Mouse (Mus musculus) myocyte (in vitro differentiated cells): ENCODE results near the gene Osbpl5. TPM values are rescaled to one million over a fixed set of nuclear protein-coding genes. Genes with fewer than 3 reads are reported as not detected.

Experiments used
- H3K27me3 ChIP-seq: one replicate; pipeline ENCODE4 v1.6.1; 2011; ENCODE audit not compliant: control insufficient read depth, insufficient read depth, insufficient read length
- H3K36me3 ChIP-seq: one replicate; pipeline ENCODE4 v1.6.1; 2011; ENCODE audit not compliant: control insufficient read depth, insufficient read depth
- H3K4me2 ChIP-seq: one replicate; pipeline ENCODE4 v1.6.1; 2011; ENCODE audit warnings: low read depth, control low read depth
- H3K4me3 ChIP-seq: one replicate; pipeline ENCODE4 v1.5.1; 2011; ENCODE audit warnings: mild to moderate bottlenecking, control low read depth, moderate library complexity
- H3K79me2 ChIP-seq: one replicate; pipeline ENCODE4 v1.6.1; 2011; ENCODE audit not compliant: control insufficient read depth, insufficient read depth
- H3ac ChIP-seq: one replicate; pipeline ENCODE4 v1.6.1; 2011; ENCODE audit not compliant: control insufficient read depth, insufficient read length
- CEBPB ChIP-seq: IDR thresholded peaks from 2 replicates; pipeline ENCODE4 v1.6.1; 2011; ENCODE audit warnings: mild to moderate bottlenecking, moderate library complexity; ENCODE audit not compliant: poor library complexity, insufficient read depth, severe bottlenecking
- E2F4 ChIP-seq: IDR thresholded peaks from one replicate; pipeline ENCODE4 v1.6.1; 2011; ENCODE audit warnings: mild to moderate bottlenecking, control low read depth, moderate library complexity; ENCODE audit not compliant: insufficient read depth
- MAX ChIP-seq: IDR thresholded peaks from one replicate; pipeline ENCODE4 v1.6.1; 2011; ENCODE audit warnings: low read depth, mild to moderate bottlenecking, control low read depth
- MYOD1 ChIP-seq, 3 experiments: IDR thresholded peaks; one replicate each; pipeline ENCODE4 v1.6.1; 2011; ENCODE audit warnings: control low read depth in 2 of 3, low read depth in 2 of 3, mild to moderate bottlenecking in 2 of 3, moderate library complexity in 1 of 3; ENCODE audit not compliant: insufficient read length in 2 of 3, control insufficient read depth in 1 of 3
- MYOG ChIP-seq, 3 experiments: IDR thresholded peaks; one replicate each; pipeline ENCODE4 v1.6.1; 2011; ENCODE audit warnings: control low read depth in 2 of 3, low read depth in 2 of 3, mild to moderate bottlenecking in 2 of 3; ENCODE audit not compliant: insufficient read length in 2 of 3, control insufficient read depth in 1 of 3, insufficient read depth in 1 of 3
- POLR2A ChIP-seq: IDR thresholded peaks from one replicate; pipeline ENCODE4 v1.6.1; 2011; ENCODE audit warnings: low read depth, mild to moderate bottlenecking, control low read depth, moderate library complexity; ENCODE audit not compliant: insufficient read length
- POLR2AphosphoS2 ChIP-seq: IDR thresholded peaks from one replicate; pipeline ENCODE4 v1.6.1; 2011; ENCODE audit warnings: low read depth, control low read depth; ENCODE audit not compliant: insufficient read length
- REST ChIP-seq: IDR thresholded peaks from one replicate; pipeline ENCODE4 v1.6.1; 2011; ENCODE audit warnings: mild to moderate bottlenecking, control low read depth, moderate library complexity; ENCODE audit not compliant: insufficient read depth, insufficient read length
- SRF ChIP-seq: IDR thresholded peaks from one replicate; pipeline ENCODE4 v1.6.1; 2011; ENCODE audit warnings: low read depth; ENCODE audit not compliant: control insufficient read depth, insufficient read length
- TCF12 ChIP-seq: IDR thresholded peaks from one replicate; pipeline ENCODE4 v1.6.1; 2011; ENCODE audit warnings: mild to moderate bottlenecking, control low read depth; ENCODE audit not compliant: poor library complexity, insufficient read depth, severe bottlenecking
- TCF3 ChIP-seq: IDR thresholded peaks from one replicate; pipeline ENCODE4 v1.6.1; 2011; ENCODE audit warnings: low read depth, control low read depth; ENCODE audit not compliant: insufficient read length
- USF1 ChIP-seq: IDR thresholded peaks from one replicate; pipeline ENCODE4 v1.6.1; 2011; ENCODE audit warnings: low read depth, mild to moderate bottlenecking, control low read depth, moderate library complexity
- polyA plus RNA-seq: library from polyadenylated mRNA; unstranded; fragments of >200 nt; fragmentation: generic; extraction: Trizol; gene quantifications from one replicate; pipeline ENCODE4 v1.2.1, GENCODE M21; 2012; ENCODE audit warnings: missing spikeins

Gene Osbpl5
- polyA plus RNA-seq, 1 experiment = 49.6 TPM

DNA sequence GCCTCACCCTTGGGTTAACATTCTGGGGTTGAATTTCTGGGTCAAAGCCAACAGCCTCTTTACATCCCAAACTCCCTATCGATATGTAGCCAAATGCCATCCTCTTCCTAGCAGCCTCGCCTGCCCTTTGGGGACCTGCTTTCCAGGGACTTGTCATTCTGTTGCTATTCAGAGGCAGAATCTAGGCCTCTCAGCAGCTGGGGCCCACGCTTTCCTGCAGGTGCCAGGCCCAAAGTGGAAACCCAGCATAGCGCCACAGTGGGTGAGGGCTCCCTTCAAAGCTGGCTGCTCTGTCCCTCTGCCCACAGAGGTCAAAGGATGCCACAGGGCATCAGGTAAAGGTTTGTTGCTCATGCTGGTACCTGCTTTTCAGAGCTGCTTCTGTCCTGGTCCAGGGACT lies 23.0 kb downstream of the Osbpl5 start:
- H3ac ChIP-seq = no peak overlapping the region
- no peak for TF ChIP-seq MYOG (IDR thresholded peaks at IDR 0.05; ENCODE audit: control insufficient read depth in 1 of 3, insufficient read depth in 1 of 3, insufficient read length in 2 of 3, low read depth in 2 of 3)
- no peak for TF ChIP-seq SRF
- no peak overlapping the region for H3K4me3 ChIP-seq
- no peaks in the 10 kb centered on the region for H3K36me3 ChIP-seq
- peaks cover 88% of the 10 kb centered on the region for H3K79me2 ChIP-seq
- H3K27me3 ChIP-seq = no peaks in the 10 kb centered on the region
- H3K4me2 ChIP-seq = no peak overlapping the region

DNA sequence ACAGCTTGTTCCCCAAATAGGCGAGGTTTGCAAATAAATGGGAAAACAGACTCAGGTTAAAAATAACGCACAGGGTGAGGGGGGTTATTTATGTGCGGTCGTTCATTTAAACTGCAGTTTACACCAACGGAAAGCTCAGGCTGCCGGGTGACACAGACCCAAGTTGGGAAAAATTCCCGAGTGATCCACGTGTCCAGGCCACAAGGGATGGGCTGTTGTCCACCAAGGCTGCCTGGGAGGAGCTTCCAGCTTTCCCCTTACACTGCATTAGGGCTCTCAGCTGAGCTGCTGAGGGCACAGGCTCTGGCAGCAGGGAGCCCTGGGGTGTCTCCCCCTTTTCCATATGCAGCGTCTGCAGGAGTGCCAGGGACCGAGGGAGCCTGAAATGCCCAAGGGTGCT lies 26.9 kb downstream of the Osbpl5 start:
- TF ChIP-seq E2F4 (no peak), MYOD1 (IDR thresholded peaks at IDR 0.05; ENCODE audit: control insufficient read depth in 1 of 3, insufficient read length in 2 of 3, low read depth in 2 of 3) (no peak), CEBPB (no peak), POLR2A (no peak), MAX (no peak), REST (no peak), TCF3 (no peak), POLR2AphosphoS2 (no peak), SRF (no peak), TCF12 (no peak), MYOG (IDR thresholded peaks at IDR 0.05; ENCODE audit: control insufficient read depth in 1 of 3, insufficient read depth in 1 of 3, insufficient read length in 2 of 3, low read depth in 2 of 3) (no peak), USF1 (no peak)
- Histone ChIP-seq H3K4me2 (peak overlapping the region; percentile 12), H3K27me3 (no peaks in the 10 kb centered on the region), H3K36me3 (no peaks in the 10 kb centered on the region), H3K4me3 (no peak overlapping the region), H3K79me2 (peaks cover 69% of the 10 kb centered on the region), H3ac (no peak overlapping the region)

DNA sequence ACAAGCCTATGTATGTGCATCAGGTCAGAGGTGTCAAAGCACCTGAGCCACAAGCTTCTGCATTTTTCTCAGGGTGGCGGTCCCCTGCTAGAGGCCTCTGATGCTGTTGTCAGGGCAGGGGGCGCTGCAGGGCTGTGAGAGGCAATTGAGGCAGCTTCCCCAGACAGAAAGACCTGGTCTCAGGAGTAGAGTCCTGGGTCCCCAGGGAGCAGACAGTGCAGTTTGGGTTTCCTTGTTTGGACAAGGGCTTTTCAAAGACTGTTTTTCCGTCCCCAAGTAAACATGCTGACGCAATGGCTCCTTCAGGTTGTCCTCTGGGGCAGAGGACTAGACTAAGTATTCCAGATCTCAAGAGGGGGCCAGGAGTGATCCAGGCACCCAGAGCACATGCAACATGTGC lies 30.4 kb downstream of the Osbpl5 start:
- Histone ChIP-seq H3K79me2 (peaks cover 52% of the 10 kb centered on the region), H3K4me2 (no peak overlapping the region), H3K27me3 (no peaks in the 10 kb centered on the region), H3K4me3 (no peak overlapping the region), H3ac (no peak overlapping the region), H3K36me3 (no peaks in the 10 kb centered on the region)
- TF ChIP-seq TCF3 (no peak), TCF12 (no peak), POLR2AphosphoS2 (no peak), MYOD1 (IDR thresholded peaks at IDR 0.05; ENCODE audit: control insufficient read depth in 1 of 3, insufficient read length in 2 of 3, low read depth in 2 of 3) (no peak)

DNA sequence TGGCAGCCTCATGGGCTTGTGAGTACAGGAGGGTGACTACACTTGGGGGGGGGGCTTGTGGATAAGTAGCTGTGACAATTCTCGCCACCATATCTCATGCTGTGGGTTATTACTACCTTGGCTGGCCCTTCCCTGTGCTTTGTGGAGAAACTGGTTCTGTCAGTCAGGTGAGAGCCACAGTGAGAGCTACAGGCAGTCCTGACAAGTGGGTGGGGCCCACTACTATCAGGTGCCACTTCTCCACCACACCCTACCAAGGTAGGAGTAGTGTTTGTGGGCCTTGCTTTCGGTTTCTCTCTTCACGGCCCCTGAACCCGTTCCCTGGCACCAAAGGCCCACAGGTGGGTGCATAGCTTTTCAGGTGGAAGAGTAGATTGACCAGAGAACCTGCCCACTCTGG lies 32.9 kb downstream of the Osbpl5 start:
- peaks cover 38% of the 10 kb centered on the region for H3K79me2 ChIP-seq
- no peak overlapping the region for H3K4me2 ChIP-seq
- H3ac ChIP-seq = no peak overlapping the region
- TF ChIP-seq USF1 = no peak
- no peak for TF ChIP-seq MYOG (IDR thresholded peaks at IDR 0.05; ENCODE audit: control insufficient read depth in 1 of 3, insufficient read depth in 1 of 3, insufficient read length in 2 of 3, low read depth in 2 of 3)
- no peak for TF ChIP-seq CEBPB
- TF ChIP-seq E2F4 = no peak
- no peak for TF ChIP-seq REST
- no peak for TF ChIP-seq POLR2A
- TF ChIP-seq TCF3 = no peak
- TF ChIP-seq SRF = no peak
- no peak for TF ChIP-seq TCF12
- TF ChIP-seq POLR2AphosphoS2 = no peak
- TF ChIP-seq MYOD1 (IDR thresholded peaks at IDR 0.05; ENCODE audit: control insufficient read depth in 1 of 3, insufficient read length in 2 of 3, low read depth in 2 of 3) = no peak
- no peak for TF ChIP-seq MAX
- no peak overlapping the region for H3K4me3 ChIP-seq
- no peaks in the 10 kb centered on the region for H3K36me3 ChIP-seq
- no peaks in the 10 kb centered on the region for H3K27me3 ChIP-seq

DNA sequence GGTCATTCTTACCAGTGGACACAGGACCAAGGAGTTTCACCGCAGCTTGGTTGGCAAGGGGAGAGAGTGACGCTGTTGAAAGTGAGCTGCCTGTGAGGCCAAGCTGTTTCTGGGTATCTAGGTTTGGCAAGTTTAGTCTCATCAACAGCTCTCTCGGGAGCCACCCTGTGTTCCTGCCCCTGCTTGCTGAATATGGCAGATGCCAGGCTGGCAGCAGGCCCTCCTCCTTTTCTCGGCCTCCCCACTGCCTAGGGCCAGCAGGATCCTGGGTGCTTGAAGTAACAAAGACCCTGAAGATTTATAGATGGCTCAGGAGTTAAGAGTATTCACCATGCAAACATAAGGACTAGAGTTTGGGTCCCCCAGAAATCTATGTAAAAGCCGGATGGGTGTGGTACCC lies 34.1 kb downstream of the Osbpl5 start:
- H3ac ChIP-seq = no peak overlapping the region
- no peaks in the 10 kb centered on the region for H3K27me3 ChIP-seq
- no peak overlapping the region for H3K4me2 ChIP-seq
- no peaks in the 10 kb centered on the region for H3K36me3 ChIP-seq
- H3K4me3 ChIP-seq = no peak overlapping the region
- TF ChIP-seq POLR2AphosphoS2 (no peak), MAX (no peak), SRF (no peak), TCF3 (no peak), REST (no peak), CEBPB (no peak), E2F4 (no peak)
- H3K79me2 ChIP-seq = peaks cover 27% of the 10 kb centered on the region
